Mouse (Mus musculus): ENCODE results near the gene C1ql3.

The C1ql3 gene

DNA sequence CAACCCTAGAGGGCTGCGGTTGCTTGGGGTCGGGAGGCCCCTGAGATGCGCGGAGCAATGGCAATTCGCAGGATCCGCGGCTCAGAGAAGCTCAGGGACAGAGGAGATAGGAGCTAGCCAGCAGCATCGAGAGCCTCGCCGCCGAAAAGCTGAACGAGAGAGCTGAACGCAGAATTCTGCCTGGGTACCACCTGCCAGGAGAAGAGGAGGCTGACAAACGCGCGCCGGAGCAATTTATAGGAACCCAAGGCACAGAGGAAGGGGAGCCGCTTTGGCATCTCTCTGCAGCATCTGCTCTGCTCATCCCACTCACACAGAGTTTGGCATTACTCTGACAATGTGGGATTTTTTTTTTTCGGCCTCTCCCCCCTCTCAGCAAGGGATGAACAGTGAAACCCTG, at the start of gene C1ql3:
Gene C1ql3 (minus strand): TSS at position 335 of the 400 bp plus-strand sequence.
- no peak for DNase-seq (ENCODE audit: low spot score)

GRCm38 (mm10) chr2:13060426-13061170, 49.0 kb upstream of the C1ql3 start:
- DNase-seq (ENCODE audit: low spot score) = no peak

DNA sequence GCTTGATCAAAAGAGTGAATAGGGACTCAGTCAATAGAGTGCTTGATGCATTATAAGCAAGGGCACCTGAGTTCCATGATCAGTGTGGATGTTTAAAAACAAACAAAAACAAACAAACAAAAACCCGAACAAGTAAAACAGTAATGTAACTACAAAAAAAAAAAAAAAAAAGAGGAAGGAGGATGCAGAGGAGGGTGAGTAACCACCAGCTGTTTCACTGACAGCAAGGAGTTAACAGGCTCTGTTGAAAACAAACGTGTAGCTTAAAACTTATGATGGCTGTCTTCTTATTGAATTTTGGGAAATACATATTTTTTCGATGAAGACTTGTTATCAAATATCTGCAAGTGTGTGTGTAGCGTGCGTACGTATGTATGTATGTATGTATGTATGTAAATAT, 37.0 kb upstream of the C1ql3 start:
- DNase-seq (ENCODE audit: low spot score) = no peak

DNA sequence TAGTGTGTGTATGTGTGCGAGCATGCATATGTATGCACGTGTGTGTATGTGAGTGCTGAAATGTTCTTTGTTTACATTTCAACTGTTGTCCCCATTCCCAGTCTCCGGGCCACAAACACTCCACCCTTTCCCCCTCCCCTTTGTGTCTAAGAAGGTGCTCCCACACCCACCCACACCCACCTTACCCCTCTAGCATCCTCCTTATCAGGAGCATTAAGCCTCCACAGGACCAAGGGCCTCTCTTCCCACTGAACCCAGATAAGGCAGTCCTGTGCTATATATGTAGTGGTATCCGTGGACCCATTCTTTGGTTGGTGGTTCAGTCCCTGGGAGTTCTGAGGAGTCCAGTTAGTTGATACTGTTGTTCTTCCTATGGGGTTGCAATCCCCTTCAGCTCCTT, 32.9 kb upstream of the C1ql3 start:
- no peak for DNase-seq (ENCODE audit: low spot score)

GRCm38 (mm10) chr2:13039785-13040184, 28.2 kb upstream of the C1ql3 start:
- DNase-seq (ENCODE audit: low spot score) = no peak

GRCm38 (mm10) chr2:13038772-13039171, 27.2 kb upstream of the C1ql3 start:
- no peak for DNase-seq (ENCODE audit: low spot score)

DNA sequence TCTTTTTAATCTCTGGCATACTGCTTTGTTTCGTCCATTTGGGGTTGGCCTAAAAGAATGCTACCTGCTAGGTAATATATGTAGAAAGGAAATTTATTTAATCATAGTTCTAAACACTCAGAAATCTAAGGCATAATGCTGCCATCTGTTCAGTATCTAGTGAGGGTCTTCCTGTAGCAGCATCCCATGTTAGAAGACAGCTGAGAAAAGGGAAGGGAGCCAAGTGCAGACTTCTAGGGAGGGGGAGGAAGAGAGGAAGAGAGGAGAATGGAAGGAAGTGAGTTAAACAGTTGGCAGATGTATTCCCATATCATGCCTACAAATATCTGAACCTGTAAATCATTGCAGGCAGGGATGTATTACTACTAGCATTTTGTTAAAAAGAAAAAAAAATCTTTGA, 7.3 kb upstream of the C1ql3 start:
- no peak for DNase-seq (ENCODE audit: low spot score)

- no peak for DNase-seq (ENCODE audit: low spot score)
These were observed 6.8 kb upstream of the C1ql3 start for GRCm38 (mm10) chr2:13018382-13018781.

DNA sequence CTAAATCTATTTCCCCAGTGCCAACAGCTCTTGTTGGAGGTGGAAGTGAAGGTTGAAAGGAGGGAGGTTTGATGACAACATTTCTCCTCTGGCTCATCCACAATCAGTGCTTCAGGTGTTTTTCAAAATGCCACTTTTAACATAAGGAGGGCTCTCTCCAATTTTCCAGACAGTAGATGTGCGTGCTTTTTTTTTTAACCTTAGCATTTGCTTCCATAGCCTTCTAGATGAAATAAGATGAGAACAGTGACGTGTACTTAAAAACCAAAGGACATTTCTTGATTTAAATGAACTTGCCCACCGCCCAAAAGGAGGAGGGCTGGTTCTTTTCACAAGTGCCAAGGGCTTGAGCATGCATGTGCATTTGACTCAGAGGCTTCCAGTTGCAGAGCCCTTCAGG, 367 bp upstream of the C1ql3 start:
- DNase-seq (ENCODE audit: low spot score) = no peak

DNA sequence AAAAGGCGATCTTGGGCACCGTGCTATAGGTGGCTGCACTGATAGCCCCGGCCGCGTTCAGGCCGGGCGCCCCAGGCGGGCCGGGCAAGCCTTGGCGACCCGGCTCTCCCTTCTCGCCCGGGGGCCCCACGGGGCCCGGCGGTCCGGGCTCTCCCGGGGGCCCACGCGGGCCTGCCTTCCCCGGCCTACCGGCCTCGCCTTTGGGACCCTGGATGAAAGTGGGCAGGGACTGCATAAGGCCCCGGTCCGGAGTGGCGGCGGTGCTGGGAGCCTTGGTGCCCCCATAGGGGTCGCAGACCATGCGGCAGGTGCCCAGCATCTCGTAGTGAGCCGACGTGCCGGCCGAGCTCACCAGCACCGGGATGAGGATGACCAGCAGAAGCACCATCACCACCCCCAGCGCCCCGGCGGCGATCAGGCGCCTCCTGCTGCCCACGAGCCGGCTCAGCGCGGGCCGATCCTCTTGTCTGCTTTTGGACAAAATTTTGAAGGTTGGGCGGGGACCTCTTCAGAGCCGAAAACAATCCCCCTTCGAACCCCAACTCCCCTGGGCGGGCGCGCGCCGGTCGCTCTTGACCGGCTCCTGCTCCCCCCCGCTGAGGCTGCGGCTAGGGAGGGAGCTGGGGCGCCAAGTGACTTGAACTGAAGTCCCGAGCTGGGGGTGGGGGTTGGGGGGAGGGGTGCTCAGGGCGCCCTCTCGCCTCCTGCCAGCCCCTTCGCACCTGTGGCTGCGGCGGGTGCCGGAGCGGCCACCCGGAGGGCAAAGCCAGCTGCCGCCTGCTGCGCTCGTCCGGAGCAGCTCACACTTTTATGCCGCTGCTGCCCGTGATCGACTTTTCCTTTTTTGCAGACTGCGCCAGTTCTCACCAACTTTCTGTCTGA, 905 bp downstream of the C1ql3 start:
- DNase-seq (ENCODE audit: low spot score) = no peak

DNA sequence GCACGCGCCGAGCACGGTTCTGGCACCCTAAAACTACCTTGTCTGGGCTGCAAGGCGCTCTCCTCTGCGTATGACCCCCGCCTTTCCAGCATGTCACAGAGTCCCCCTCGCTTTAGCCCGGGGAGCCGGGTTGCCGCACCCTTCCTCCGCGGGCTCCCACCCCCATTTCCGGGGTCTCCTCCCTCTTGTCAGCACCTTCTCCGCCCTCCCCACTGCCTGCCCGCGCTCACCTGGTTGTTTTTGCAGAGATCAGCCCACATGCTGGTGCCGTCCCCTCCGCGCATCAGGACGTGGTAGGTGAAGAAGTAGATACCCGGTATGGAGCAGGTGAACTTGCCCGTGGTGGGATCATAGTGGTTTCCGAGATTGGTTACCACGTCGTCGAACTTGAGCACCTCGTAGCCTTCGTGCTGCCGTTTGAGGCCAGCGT, 1.6 kb downstream of the C1ql3 start:
- DNase-seq (ENCODE audit: low spot score) = peak; percentile 21

GRCm38 (mm10) chr2:13009261-13009972, 2.2 kb downstream of the C1ql3 start:
- DNase-seq (ENCODE audit: low spot score) = no peak

GRCm38 (mm10) chr2:13008433-13008832, 3.2 kb downstream of the C1ql3 start:
- DNase-seq (ENCODE audit: low spot score) = no peak

DNA sequence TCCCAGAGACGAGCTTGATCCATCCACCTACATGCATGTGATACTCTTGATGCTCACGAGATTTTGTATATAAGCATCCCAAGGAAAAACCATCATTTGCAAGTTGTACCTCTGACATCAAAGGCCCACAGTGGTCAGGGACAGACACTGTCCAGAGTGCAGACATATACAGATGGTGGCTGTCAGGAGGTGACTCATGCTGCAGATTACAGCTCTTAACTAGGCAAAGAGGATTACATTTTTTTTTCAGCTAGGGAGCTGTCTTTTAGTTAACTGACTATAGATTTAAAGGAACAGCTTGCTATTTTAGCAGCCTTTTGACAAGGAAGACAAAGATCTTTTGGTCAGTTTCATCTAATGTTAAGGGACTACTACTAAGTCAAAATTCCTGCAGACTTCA, 11.6 kb downstream of the C1ql3 start:
- no peak for DNase-seq (ENCODE audit: low spot score)

DNA sequence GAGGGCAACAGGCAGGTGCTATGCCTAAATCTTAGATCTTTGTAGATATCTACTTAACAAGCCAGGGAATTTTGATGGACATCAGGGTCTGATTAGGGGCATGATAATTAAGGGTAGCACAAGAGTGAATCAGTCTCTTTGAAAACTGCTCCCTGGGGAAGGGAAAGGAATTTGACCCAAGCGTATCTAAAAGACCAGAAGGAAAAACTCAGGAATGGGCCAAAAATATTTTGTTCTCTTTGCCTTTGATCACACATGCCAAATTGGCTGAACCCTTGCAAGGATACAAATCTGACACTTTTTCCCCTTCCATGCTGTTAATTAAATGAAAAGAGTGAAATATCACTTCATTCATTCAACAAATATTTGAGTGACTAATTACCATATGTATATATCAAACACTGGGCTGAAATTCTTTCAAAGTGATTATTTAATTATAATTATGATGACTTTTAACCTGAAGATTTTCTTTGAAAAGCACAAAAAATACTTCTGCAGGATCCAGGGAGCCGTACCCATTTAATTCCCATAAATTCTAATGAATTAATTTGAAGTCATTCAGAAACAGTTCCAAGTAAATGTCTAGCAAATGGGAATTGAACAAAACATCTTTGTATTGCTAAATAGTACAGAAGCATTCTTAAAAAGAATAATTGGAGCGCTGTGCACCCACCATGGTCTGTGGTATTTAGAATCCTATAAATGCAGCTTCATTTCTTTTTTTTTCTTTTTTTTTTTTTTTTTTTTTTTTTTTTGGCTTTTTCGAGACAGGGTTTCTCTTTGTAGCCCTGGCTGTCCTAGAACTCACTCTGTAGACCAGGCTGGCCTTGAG, 26.5 kb downstream of the C1ql3 start:
- no peak for DNase-seq (ENCODE audit: low spot score)

DNA sequence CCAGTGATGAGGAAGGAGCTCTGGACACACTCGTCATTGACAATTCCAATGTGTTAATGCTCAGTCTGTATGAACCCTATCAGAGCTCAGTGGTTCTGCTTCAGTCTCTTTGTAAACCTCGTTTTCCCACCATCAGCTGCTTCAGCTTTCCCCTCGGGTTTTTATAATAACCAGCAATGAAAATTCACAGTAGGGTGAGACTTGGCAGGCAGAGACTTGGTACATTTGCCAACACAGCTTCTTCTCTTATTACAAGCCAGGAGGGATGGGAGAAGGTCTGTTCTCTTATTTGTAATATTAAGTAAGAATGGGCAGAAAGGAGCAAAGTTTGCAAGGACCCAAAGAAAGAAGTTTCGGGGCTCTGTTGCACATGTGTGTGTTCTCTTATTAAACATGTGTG, 32.8 kb downstream of the C1ql3 start:
- no peak for DNase-seq (ENCODE audit: low spot score)

DNA sequence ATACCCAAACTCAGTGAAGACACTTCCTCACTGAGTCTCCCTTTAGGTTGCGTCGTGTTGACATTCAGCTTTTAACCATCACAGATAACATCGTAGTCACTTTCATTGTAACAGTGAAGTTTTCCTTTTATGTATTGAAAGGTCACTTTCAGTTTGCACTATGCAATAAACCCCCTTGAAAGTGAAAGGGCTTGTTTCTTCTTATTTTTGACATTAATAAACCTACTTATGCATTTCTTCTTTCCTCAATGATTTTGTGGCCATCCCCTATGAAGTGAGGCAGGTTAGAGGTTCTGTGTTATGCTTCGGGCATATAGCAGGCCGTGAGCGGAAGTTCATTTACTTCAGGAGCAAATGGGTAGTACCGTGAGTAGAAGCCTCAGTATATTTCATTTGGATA, 34.2 kb downstream of the C1ql3 start:
- no peak for DNase-seq (ENCODE audit: low spot score)

DNA sequence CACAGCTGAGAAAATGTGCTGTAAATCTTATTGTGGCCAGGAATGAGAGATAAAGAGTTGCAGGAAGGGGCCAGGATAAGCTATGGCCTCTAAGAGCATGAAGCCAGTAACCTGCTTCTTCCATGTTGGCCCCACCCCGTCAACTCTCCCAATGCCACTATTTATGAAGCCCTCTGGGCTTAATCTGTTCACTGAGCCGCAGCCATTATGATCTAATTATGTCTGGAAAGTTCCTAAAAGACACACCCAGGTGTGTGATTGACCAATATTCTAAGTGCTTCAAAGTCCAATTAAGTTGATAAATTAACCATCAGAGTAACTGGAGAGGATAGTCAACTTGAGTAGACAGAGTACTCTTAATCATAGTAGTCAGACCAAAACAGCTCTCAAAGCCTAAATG, 37.9 kb downstream of the C1ql3 start:
- no peak for DNase-seq (ENCODE audit: low spot score)

GRCm38 (mm10) chr2:12970049-12970724, 41.4 kb downstream of the C1ql3 start:
- no peak for DNase-seq (ENCODE audit: low spot score)

DNA sequence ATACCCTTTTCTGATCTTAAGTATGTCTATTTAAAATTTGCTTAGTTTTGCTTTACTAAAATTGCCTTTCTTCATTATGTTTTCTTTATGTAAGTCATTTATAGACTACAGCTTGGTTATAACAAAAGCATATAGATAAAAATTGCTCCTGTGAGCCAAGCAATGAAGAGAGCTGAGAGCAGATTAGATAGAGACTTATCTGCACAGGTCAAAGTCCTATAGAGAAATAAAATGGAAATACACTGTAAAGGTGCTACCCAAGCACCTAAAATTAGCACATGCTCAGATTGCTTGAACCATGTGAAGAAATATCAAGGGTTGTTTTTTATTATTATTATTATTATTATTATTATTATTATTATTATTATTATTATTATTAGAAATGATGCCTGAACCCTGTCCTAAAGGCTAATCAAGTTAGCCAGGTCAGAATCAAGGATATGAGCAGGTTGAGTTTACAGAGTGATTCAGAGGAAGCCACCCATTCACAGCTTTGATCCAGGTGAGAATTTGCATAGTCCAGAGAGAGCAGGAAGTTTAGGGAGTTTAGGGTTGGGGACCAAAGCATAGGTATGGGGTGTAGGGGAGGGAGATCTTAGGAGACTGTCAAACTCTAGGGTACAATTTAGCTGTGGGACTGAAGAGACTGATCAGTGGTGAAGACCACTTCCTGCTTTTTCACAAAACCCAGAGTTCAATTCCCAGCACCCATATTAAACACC, 54.7 kb downstream of the C1ql3 start:
- DNase-seq (ENCODE audit: low spot score) = no peak
